Mouse (Mus musculus) ES-E14 (cell line): ENCODE measurements around the gene Fkbp8. TPM values are rescaled to one million over a fixed set of nuclear protein-coding genes. Genes with fewer than 3 reads are reported as not detected.

Experiments used
- DNase-seq: peaks from one replicate; pipeline ENCODE4 v3.0.0-alpha.2; 2013; ENCODE audit warnings: low read depth, low spot score
- H3K27ac ChIP-seq: 2 replicates; pipeline ENCODE4 v1.5.1; 2012; ENCODE audit warnings: low read depth, mild to moderate bottlenecking, low read length, moderate library complexity, mixed read lengths; ENCODE audit not compliant: poor library complexity, insufficient read depth, severe bottlenecking
- H3K36me3 ChIP-seq: 2 replicates; pipeline ENCODE4 v1.6.1; 2012; ENCODE audit warnings: mild to moderate bottlenecking, low read length, moderate library complexity, mixed read lengths; ENCODE audit not compliant: control insufficient read depth, poor library complexity, insufficient read depth, severe bottlenecking
- H3K4me1 ChIP-seq, 2 experiments: fragments of 150-350 bp in 1 of 2; sonication (generic) in 1 of 2; 2 replicates each; pipeline ENCODE4 v1.6.1; 2012; ENCODE audit warnings: low read length in 2 of 2, mild to moderate bottlenecking in 1 of 2, mixed read lengths in 1 of 2; ENCODE audit not compliant: control insufficient read depth in 2 of 2, insufficient read depth in 2 of 2, poor library complexity in 1 of 2
- H3K4me3 ChIP-seq, 2 experiments: fragments of 150-350 bp in 1 of 2; sonication (generic) in 1 of 2; 2 replicates each; pipeline ENCODE4 v1.5.1; 2012; ENCODE audit warnings: low read length in 2 of 2, low read depth in 1 of 2, mild to moderate bottlenecking in 1 of 2, mixed read lengths in 1 of 2; ENCODE audit not compliant: insufficient read depth in 1 of 2, poor library complexity in 1 of 2, severe bottlenecking in 1 of 2
- H3K9ac ChIP-seq: 2 replicates; pipeline ENCODE4 v1.6.1; 2012; ENCODE audit warnings: low read depth, mild to moderate bottlenecking, low read length, mixed read lengths; ENCODE audit not compliant: poor library complexity, insufficient read depth, severe bottlenecking
- H3K9me3 ChIP-seq: fragments of 150-350 bp; sonication (generic); 2 replicates; pipeline ENCODE4 v1.6.1; 2012; ENCODE audit warnings: low read depth, mild to moderate bottlenecking, low read length; ENCODE audit not compliant: control insufficient read depth, insufficient read depth
- CHD2 ChIP-seq: IDR thresholded peaks from 2 replicates; pipeline ENCODE4 v1.6.1; 2014; ENCODE audit warnings: mild to moderate bottlenecking, low read depth, low read length, inconsistent platforms
- HCFC1 ChIP-seq: IDR thresholded peaks from 2 replicates; pipeline ENCODE4 v1.6.1; 2012; ENCODE audit warnings: low read length, inconsistent platforms, borderline replicate concordance; ENCODE audit not compliant: insufficient read depth
- MAFK ChIP-seq: IDR thresholded peaks from 2 replicates; pipeline ENCODE4 v1.6.1; 2014; ENCODE audit warnings: mild to moderate bottlenecking, low read depth, low read length, inconsistent platforms; ENCODE audit not compliant: insufficient read depth
- ZC3H11A ChIP-seq: IDR thresholded peaks from 2 replicates; pipeline ENCODE4 v1.6.1; 2012; ENCODE audit warnings: low read depth, mild to moderate bottlenecking, inconsistent platforms, low read length, borderline replicate concordance
- ZNF384 ChIP-seq: IDR thresholded peaks from 2 replicates; pipeline ENCODE4 v1.6.1; 2012; ENCODE audit warnings: low read depth, low read length, inconsistent platforms
- in situ Hi-C, 2 experiments: fragments of 600-800 bp; cut with MboI; formaldehyde crosslinking; loops; one replicate each; pipeline ENCODE4 v1.15.1; 2025; ENCODE audit warnings: low sequenced_read_pairs in 2 of 2, inconsistent platforms in 1 of 2; ENCODE audit not compliant: unreplicated experiment in 2 of 2
- total RNA-seq: library from RNA; depleted of rRNA; stranded (reverse); fragments of 300-350 nt; gene quantifications from 2 replicates; pipeline ENCODE4 v1.2.3, GENCODE M21; 2012

The Fkbp8 gene
- total RNA-seq, 1 experiment, result 252 TPM

- TF ChIP-seq CHD2, result no peak
- TF ChIP-seq HCFC1, result no peak
- no peak for TF ChIP-seq ZC3H11A
- TF ChIP-seq MAFK, result no peak
- no peak for TF ChIP-seq ZNF384
- no peaks in the 10 kb centered on the region; the same call in 1 of the 2 replicates for H3K36me3 ChIP-seq
- H3K4me1 ChIP-seq, result no peaks in the 10 kb centered on the region; a peak in 1 of 4 replicates
- no peaks in the 10 kb centered on the region for H3K9me3 ChIP-seq
- in situ Hi-C loops, result no loop called here
- no peak overlapping the region for H3K9ac ChIP-seq
- H3K27ac ChIP-seq, result no peak overlapping the region
- no peak for DNase-seq
- H3K4me3 ChIP-seq, result no peak overlapping the region
These were observed 18.9 kb downstream of the Fkbp8 start for GRCm38 (mm10) chr8:70546412-70546811.

GRCm38 (mm10) chr8:70547762-70548161 lies 20.2 kb downstream of the Fkbp8 start:
- TF ChIP-seq ZC3H11A, result no peak
- TF ChIP-seq MAFK, result no peak
- TF ChIP-seq CHD2, result no peak
- TF ChIP-seq HCFC1, result no peak
- no peak for TF ChIP-seq ZNF384
- in situ Hi-C loops, result no loop called here

GRCm38 (mm10) chr8:70549412-70550184 lies 22.1 kb downstream of the Fkbp8 start:
- in situ Hi-C loops, result no loop called here
- no peaks in the 10 kb centered on the region; a peak in 1 of 4 replicates for H3K4me1 ChIP-seq
- no peak for TF ChIP-seq MAFK
- no peak for TF ChIP-seq HCFC1
- peak; percentile 85 for TF ChIP-seq ZNF384

More at GRCm38 (mm10) chr8:70547762-70548161, 20.2 kb downstream of the Fkbp8 start:
- H3K9ac ChIP-seq, result no peak overlapping the region
- H3K4me3 ChIP-seq, result no peak overlapping the region
- H3K9me3 ChIP-seq, result no peaks in the 10 kb centered on the region
- H3K4me1 ChIP-seq, result no peaks in the 10 kb centered on the region; a peak in 1 of 4 replicates
- no peak for DNase-seq
- H3K36me3 ChIP-seq, result no peaks in the 10 kb centered on the region; the same call in 1 of the 2 replicates
- H3K27ac ChIP-seq, result no peak overlapping the region

GRCm38 (mm10) chr8:70551558-70552161 lies 24.1 kb downstream of the Fkbp8 start:
- no peak for DNase-seq
- no peak overlapping the region for H3K27ac ChIP-seq
- in situ Hi-C loops, result no loop called here
- H3K36me3 ChIP-seq, result no peaks in the 10 kb centered on the region
- no peak overlapping the region for H3K9ac ChIP-seq
- no peaks in the 10 kb centered on the region for H3K9me3 ChIP-seq
- TF ChIP-seq ZNF384 (no peak), HCFC1 (no peak), ZC3H11A (no peak), MAFK (no peak), CHD2 (no peak)
- H3K4me3 ChIP-seq, result no peak overlapping the region
- H3K4me1 ChIP-seq, result peaks cover 1 to 3% of the 10 kb centered on the region in 2 experiments; a peak in 2 of 4 replicates

More at GRCm38 (mm10) chr8:70549412-70550184, 22.1 kb downstream of the Fkbp8 start:
- DNase-seq, result no peak
- no peaks in the 10 kb centered on the region; the same call in 1 of the 2 replicates for H3K36me3 ChIP-seq
- H3K27ac ChIP-seq, result no peak overlapping the region
- no peaks in the 10 kb centered on the region for H3K9me3 ChIP-seq
- no peak overlapping the region for H3K9ac ChIP-seq
- no peak overlapping the region for H3K4me3 ChIP-seq
